Mouse (Mus musculus) midbrain, embryonic 12.5 days (tissue): ENCODE data around the gene 1810024B03Rik. TPM values are rescaled to one million over a fixed set of nuclear protein-coding genes. Genes with fewer than 3 reads are reported as not detected.

Source experiments
- ATAC-seq: fragments of 200-750 bp; cut with Nextera tagmentation; 2 replicates; pipeline ENCODE4 v1.8.0; 2017; ENCODE audit warnings: low read depth, moderate TSS enrichment, moderate library complexity; ENCODE audit not compliant: low FRiP score
- H3K27ac ChIP-seq: fragments of 300-500 bp; sonication (generic); replicated peaks from 2 replicates; pipeline ENCODE4 v1.5.1; 2016; ENCODE audit warnings: mild to moderate bottlenecking
- H3K27me3 ChIP-seq: fragments of 300-500 bp; sonication (generic); 2 replicates; pipeline ENCODE4 v1.6.1; 2016; ENCODE audit warnings: mild to moderate bottlenecking
- H3K36me3 ChIP-seq: fragments of 300-500 bp; sonication (generic); 2 replicates; pipeline ENCODE4 v1.6.1; 2016
- H3K4me1 ChIP-seq: fragments of 300-500 bp; sonication (generic); 2 replicates; pipeline ENCODE4 v1.6.1; 2016
- H3K4me2 ChIP-seq: fragments of 300-500 bp; sonication (generic); replicated peaks from 2 replicates; pipeline ENCODE4 v1.6.1; 2016; ENCODE audit warnings: mild to moderate bottlenecking, moderate library complexity
- H3K4me3 ChIP-seq: fragments of 300-500 bp; sonication (generic); 2 replicates; pipeline ENCODE4 v1.5.1; 2016; ENCODE audit warnings: mild to moderate bottlenecking
- H3K9ac ChIP-seq: fragments of 300-500 bp; sonication (generic); replicated peaks from 2 replicates; pipeline ENCODE4 v1.6.1; 2016; ENCODE audit warnings: mild to moderate bottlenecking, moderate library complexity
- H3K9me3 ChIP-seq: fragments of 300-500 bp; sonication (generic); 2 replicates; pipeline ENCODE4 v1.6.1; 2016; ENCODE audit warnings: mild to moderate bottlenecking
- WGBS: fragments of 180-500 bp; shearing (Covaris S2); methylation state at CpG from one replicate; pipeline ENCODE4 v1.1.7; 2016; 5-methylcytosine and 5-hydroxymethylcytosine counted together
- polyA plus RNA-seq: library from polyadenylated mRNA; unstranded; fragments of >200 nt; fragmentation: Nextera tagmentation; extraction: Ambion mirVana; gene quantifications from 2 replicates; pipeline ENCODE4 v1.2.1, GENCODE M21; 2016

Gene 1810024B03Rik
- polyA plus RNA-seq: 2.6 TPM in 2 replicates

DNA sequence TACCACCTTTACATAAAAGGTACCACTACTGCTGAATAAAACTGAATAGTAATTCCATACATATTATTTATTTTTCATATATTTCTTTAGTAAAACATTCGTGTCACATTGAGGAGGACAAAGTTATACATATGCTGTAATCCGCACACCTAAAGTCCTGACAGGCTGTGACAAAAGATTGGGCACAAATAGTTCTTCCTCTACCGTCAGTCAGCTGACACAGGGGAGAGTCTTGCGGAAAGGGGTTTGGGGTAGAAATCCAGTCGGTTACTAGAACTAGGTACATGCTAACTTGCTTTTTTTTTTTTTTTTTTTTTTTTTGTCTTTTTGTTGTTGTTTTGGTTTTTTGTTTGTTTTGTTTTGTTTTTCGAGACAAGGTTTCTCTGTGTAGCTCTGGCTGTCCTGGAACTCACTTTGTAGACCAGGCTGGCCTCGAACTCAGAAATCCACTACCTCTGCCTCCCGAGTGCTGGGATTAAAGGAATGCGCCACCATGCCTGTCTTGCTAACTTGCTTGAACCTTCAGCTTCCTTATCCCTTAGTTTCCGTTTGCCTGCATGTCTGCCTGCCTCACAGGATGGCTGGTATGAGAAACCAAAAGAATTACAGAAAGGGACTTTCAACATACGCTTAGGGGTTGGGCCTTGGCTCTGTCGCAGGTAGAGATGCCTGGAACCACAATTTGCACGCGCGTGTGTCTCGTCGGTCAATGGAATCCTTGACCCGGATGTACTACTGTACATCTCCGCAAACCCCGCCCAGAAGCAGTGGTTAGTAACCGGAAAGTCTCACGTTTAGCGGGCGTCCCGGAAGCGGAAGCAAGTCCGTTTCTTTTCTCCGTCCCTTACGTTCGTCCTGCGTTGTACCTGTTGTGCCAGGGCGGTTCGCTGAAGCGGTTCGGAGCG is at the start of gene 1810024B03Rik, which contains the start of gene Snrnp200:
1810024B03Rik (minus strand) TSS at position 734 of the 905 bp plus-strand sequence.
Snrnp200 (plus strand) TSS at position 840 of the 905 bp plus-strand sequence.
- peak within 1 kb of the TSS; percentile 86 for H3K4me2 ChIP-seq
- no peaks in the 10 kb centered on the region for H3K27me3 ChIP-seq
- WGBS: 11% methylated on average over 36 of the region's 36 CpGs

DNA sequence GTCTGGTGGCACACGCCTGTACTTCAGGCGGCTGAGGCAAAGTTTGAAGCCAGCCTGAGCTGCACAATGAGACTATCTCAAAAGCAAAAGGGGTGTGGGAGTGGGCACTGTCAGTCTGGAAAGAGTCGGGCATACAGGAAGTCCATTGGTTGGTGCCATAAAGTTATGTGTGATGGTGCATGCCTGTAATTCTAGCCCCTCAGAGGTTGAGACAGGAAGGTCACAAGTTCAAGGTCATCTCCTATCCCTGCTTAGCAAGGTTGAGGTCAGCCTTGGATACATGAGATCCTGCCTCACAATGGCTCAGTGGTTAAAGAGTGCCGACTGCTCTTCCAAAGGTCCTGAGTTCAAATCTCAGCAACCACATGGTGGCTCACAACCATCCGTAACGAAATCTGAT is 47.2 kb upstream of the 1810024B03Rik start:
- no peaks in the 10 kb centered on the region for H3K27me3 ChIP-seq
- no peak overlapping the region for H3K9ac ChIP-seq
- H3K4me2 ChIP-seq: no peak overlapping the region
- WGBS: 87% methylated on average over 6 of the region's 6 CpGs
- peaks cover 43% of the 10 kb centered on the region for H3K36me3 ChIP-seq
- H3K9me3 ChIP-seq: no peaks in the 10 kb centered on the region
- ATAC-seq: no peak
- no peak overlapping the region for H3K4me3 ChIP-seq
- H3K4me1 ChIP-seq: peaks cover 1% of the 10 kb centered on the region; the same call in 1 of the 2 replicates
- no peak overlapping the region for H3K27ac ChIP-seq

More for the DNA sequence above, at the start of gene 1810024B03Rik, which contains the start of gene Snrnp200:
- peak; percentile 97 for ATAC-seq
- Histone ChIP-seq H3K4me1 (peaks cover 15% of the 10 kb centered on the region), H3K27ac (peak within 1 kb of the TSS; percentile 58), H3K9ac (peak within 1 kb of the TSS; percentile 79), H3K9me3 (no peaks in the 10 kb centered on the region), H3K4me3 (peak within 1 kb of the TSS; percentile 87), H3K36me3 (peaks cover 26% of the 10 kb centered on the region)

DNA sequence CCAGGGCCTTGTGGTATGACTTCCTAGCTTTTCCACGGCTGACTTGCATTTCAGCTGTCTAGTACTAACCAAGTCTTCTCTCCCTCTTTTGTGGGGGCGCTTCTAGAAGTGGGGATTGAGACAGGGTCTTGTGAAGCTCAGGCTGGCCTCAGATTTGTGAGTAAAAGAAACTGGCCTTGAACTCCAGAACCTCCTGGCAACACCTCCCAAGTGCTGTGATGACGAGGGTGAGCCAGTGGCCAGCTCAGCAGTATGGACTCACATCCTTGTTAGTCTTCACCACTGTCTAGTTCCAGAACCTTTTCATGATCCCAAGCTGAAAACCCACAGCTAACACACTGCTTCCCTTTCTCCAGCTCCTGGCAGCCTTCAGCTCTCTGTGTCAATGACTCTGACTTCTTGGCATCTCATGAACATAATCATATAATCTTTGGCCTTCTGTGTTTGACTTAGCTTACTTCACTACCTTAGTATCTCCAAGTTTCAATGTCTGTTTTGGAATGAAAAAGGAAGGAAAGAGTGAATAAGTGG is 46.6 kb upstream of the 1810024B03Rik start:
- peaks cover 40% of the 10 kb centered on the region for H3K36me3 ChIP-seq
- H3K9ac ChIP-seq: no peak overlapping the region
- no peak for ATAC-seq
- H3K27me3 ChIP-seq: no peaks in the 10 kb centered on the region
- H3K4me1 ChIP-seq: peaks cover 4% of the 10 kb centered on the region
- H3K4me2 ChIP-seq: no peak overlapping the region
- WGBS: 83% methylated on average over 3 of the region's 3 CpGs
- H3K27ac ChIP-seq: no peak overlapping the region
- no peak overlapping the region for H3K4me3 ChIP-seq
- H3K9me3 ChIP-seq: no peaks in the 10 kb centered on the region

DNA sequence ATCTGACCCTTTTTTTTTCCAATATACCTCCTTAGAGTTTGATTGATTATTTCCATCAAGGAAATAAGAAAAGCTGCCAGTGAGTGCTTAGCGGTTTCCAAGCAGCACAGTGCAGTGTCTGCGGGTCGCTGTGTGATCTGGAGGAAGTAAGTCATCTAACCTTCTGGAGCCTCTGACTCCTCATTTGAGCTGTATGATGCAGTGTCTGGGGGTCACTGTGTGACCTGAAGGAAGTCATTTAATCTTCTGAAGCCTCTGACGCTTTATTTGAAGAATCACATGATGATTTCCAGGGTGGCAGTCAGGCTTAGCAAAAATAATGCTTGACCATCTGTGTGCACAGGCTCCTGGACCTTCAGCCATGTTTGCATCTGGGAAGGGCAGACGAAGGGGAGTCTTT is 44.7 kb upstream of the 1810024B03Rik start:
- no peak overlapping the region for H3K4me3 ChIP-seq
- peaks cover 15% of the 10 kb centered on the region for H3K4me1 ChIP-seq
- ATAC-seq: no peak
- H3K9me3 ChIP-seq: no peaks in the 10 kb centered on the region
- 89% methylated on average over 5 of the region's 5 CpGs for WGBS
- no peaks in the 10 kb centered on the region for H3K27me3 ChIP-seq
- H3K27ac ChIP-seq: no peak overlapping the region
- H3K9ac ChIP-seq: no peak overlapping the region
- H3K4me2 ChIP-seq: no peak overlapping the region
- H3K36me3 ChIP-seq: peaks cover 22% of the 10 kb centered on the region

DNA sequence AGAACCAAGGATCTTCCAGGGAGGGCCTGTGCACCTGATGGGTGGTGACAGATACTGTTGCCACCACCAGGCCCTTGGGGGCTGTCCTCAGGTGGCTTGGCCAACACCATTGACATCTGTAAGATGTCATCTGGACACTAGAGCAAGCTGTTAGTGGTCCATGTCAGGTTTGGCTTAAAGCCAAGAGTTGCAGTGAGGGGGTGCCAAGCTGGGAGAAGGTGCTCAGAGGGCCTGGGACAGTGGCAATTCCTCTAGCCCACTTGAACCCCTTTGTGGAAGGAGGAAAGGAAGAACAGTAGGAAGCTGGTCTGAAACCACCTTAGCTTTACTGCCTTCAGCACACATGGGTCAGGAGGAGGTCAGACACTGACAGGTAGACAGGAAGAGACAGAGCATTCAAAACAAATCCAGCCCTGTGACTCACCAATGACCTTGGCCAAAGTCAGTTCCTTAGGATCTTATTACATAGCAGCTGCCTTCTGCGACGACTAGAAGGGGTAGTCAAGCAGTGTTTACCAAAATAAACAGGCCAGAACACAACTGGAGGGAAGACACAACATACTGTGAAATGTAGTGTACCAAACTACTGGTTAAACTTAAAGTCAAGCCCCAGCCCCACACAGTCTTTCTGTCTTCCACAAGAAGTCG is 43.9 kb upstream of the 1810024B03Rik start:
- peaks cover 16% of the 10 kb centered on the region for H3K4me1 ChIP-seq
- peaks cover 14% of the 10 kb centered on the region for H3K36me3 ChIP-seq
- no peak overlapping the region for H3K9ac ChIP-seq
- no peaks in the 10 kb centered on the region for H3K9me3 ChIP-seq
- 88% methylated on average over 3 of the region's 3 CpGs for WGBS
- H3K4me3 ChIP-seq: no peak overlapping the region
- ATAC-seq: no peak
- H3K27me3 ChIP-seq: no peaks in the 10 kb centered on the region
- no peak overlapping the region for H3K27ac ChIP-seq
- H3K4me2 ChIP-seq: no peak overlapping the region

DNA sequence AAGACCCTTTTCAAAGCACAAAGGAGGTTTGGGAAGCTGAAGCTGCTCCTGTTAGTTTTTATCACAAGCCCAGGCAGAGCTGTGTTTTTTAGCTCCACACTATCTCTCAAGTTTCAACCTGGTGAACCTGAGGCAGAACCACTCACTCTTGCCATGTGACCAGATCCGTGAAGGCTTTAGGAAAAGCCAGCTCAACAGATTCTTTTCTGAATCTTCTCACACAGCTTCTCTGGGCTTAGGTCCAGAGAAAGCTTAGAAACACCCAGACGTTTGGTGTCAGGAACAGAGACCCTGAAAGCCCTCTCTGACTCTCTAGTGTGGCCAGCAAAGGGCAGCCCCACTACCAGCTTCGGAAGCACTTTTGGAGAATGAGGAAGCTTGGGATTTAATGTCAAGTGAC is 43.4 kb upstream of the 1810024B03Rik start:
- Histone ChIP-seq H3K27me3 (no peaks in the 10 kb centered on the region), H3K4me3 (no peak overlapping the region), H3K36me3 (0 out of 2 replicates have a peak, but pooled peaks cover 10% of the 10 kb centered on the region), H3K4me2 (no peak overlapping the region), H3K4me1 (peaks cover 21% of the 10 kb centered on the region), H3K27ac (no peak overlapping the region), H3K9ac (no peak overlapping the region), H3K9me3 (no peaks in the 10 kb centered on the region)
- ATAC-seq: no peak
- WGBS: 83% methylated on average over 3 of the region's 3 CpGs

DNA sequence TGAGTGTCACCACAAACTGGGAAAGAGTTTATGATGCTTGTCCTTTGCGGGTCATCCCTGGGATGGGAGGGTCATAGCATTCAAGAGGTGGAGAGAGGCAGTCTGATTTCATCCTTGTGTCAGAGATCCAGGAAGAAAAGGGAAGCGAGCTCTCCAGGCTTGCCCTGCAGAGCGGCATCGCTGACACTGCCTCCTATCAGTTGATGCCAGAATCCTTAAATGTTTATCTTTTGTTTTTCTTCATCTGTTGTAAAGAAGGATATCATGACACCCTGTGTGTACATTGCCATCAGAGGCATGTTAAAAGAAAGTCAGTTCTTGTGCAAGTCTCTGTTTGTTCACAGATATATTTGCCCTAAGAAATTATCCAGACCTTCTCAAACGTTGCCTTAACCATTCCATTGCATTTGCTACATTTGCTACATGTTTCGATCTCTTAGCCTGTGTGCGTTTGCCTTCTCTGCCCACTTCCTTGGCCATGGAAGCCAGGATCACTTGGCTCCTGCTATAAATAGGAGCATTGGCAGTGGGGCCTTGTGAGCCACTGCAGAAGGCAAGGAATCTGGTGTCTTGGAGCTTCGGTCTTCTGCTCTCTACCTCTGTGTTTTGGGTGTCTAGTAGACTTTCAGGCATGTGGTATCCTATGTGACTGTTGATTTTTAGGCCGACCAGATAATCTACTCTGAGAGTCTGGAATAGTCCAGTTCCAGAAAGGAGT is 42.4 kb upstream of the 1810024B03Rik start:
- no peak for ATAC-seq
- Histone ChIP-seq H3K9ac (0 out of 2 replicates have a peak overlapping the region, but pooled peaks have one; percentile 2), H3K4me3 (no peak overlapping the region), H3K27ac (no peak overlapping the region), H3K9me3 (no peaks in the 10 kb centered on the region), H3K27me3 (no peaks in the 10 kb centered on the region), H3K4me1 (peaks cover 22% of the 10 kb centered on the region), H3K4me2 (no peak overlapping the region), H3K36me3 (peaks cover 11% of the 10 kb centered on the region; the same call in 1 of the 2 replicates)
- WGBS: 91% methylated on average over 9 of the region's 9 CpGs

DNA sequence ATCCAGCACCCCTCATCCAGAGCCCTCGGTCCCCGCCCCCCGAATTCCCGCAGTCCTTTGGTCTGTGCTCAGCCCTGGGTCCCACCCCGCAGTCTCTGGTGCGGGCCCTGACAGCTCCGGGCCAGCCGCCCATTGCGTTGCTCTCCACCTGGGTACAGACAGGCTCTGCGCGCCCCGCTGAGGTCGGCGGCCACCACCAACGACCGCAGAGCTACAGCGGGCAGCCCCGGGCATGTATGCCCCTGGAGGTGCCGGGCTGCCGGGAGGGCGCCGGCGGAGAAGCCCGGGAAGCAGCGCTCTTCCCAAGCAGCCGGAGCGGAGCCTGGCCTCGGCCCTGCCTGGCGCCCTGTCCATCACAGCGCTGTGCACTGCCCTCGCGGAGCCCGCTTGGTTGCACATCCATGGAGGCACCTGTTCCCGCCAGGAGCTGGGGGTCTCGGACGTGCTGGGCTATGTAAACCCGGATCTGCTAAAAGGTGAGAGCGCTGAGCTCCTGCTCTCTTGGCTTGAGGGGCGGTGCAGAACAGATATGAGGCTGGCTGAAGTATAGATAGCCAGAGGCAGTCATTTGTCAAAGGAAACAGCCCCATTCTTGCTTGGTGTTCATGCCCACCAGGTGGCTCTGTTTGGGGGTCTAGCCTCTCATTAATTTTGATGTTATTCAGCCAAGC is 40.4 kb upstream of the 1810024B03Rik start:
- Histone ChIP-seq H3K4me3 (peak overlapping the region; percentile 86), H3K9me3 (no peaks in the 10 kb centered on the region), H3K9ac (peak overlapping the region; percentile 90), H3K4me1 (peaks cover 22% of the 10 kb centered on the region), H3K27me3 (no peaks in the 10 kb centered on the region), H3K4me2 (peak overlapping the region; percentile 96), H3K36me3 (peaks cover 30% of the 10 kb centered on the region), H3K27ac (peak overlapping the region; percentile 64)
- WGBS: 1% methylated on average over 39 of the region's 39 CpGs
- ATAC-seq: peak; percentile 72; the same call in 1 of the 2 replicates

DNA sequence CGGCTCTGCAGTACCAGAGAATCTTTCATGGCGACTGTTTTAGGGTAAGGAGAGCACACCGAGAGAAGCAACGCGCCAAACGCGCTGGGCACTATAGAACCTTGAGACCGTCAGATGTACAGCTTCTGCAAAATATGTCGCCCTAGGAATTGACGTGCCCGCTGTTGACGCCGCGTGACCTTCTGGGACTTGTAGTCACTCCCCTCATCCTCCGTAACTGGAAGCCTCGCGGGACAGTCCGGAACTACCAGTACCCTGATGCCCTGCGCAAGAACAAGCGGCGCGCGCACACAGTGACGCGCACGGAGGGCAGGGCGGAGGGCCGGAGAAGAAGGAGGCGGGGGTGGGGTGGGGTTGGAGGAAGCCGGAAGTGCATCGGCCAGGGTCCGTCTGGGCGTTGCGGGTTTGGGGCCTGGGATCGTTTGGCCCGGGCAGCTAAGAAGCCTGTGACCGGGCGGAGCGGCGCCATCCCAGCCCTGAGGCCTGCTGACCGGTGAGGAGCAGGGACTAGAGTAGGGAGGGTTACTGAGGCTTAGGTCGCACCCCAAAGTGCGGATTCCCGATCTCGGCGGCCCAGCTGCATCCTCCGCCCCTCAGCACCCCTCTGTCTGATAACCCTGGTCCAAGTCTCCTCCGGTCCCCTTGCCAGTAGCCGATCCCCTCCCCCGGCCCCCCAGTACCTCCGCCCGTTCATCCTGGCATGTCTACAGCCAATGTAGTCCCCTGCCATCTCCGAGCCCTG is 39.7 kb upstream of the 1810024B03Rik start, which contains the start of the genes Ciao1 and Tmem127:
Ciao1 (minus strand) TSS at position 225 of the 742 bp plus-strand sequence.
Tmem127 (plus strand) TSS at position 317 of the 742 bp plus-strand sequence.
- Histone ChIP-seq H3K4me1 (peaks cover 22% of the 10 kb centered on the region), H3K4me2 (peak within 1 kb of the TSS; percentile 96), H3K36me3 (peaks cover 33% of the 10 kb centered on the region), H3K27me3 (no peaks in the 10 kb centered on the region), H3K4me3 (peak within 1 kb of the TSS; percentile 86), H3K27ac (peak within 1 kb of the TSS; percentile 64), H3K9me3 (no peaks in the 10 kb centered on the region), H3K9ac (peak within 1 kb of the TSS; percentile 90)
- peak; percentile 99 for ATAC-seq
- under 1% methylated on average over 53 of the region's 53 CpGs for WGBS

DNA sequence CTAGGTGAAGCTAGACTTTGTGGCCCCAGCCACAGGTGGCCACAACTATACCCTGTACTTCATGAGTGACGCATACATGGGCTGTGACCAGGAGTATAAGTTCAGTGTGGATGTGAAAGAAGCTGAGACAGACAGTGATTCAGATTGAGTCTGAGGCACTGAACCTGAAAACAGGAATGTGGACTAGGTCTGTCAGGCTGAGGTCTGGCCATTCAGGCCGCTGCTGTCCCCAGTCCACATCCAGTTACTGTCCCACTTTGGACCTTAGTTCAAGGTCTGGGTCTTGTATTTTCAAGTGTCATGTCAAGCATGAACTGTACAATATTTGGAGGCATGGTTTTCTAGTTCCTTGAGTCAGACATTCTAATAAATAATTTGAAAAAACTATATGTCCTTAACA is 32.0 kb upstream of the 1810024B03Rik start:
- H3K27me3 ChIP-seq: no peaks in the 10 kb centered on the region
- no peaks in the 10 kb centered on the region for H3K4me1 ChIP-seq
- no peak overlapping the region for H3K4me2 ChIP-seq
- no peaks in the 10 kb centered on the region for H3K9me3 ChIP-seq
- H3K27ac ChIP-seq: no peak overlapping the region
- no peak overlapping the region for H3K9ac ChIP-seq
- H3K36me3 ChIP-seq: peaks cover 88% of the 10 kb centered on the region
- H3K4me3 ChIP-seq: no peak overlapping the region
- no peak for ATAC-seq
- 91% methylated on average over 2 of the region's 2 CpGs for WGBS
